Mouse (Mus musculus): ENCODE results near the gene Wdr76.
"Not testable (repeated sequence)": the region's sequence is repeated elsewhere in the genome, so short reads cannot be mapped to it uniquely, and the experiment has no call there.

Gene Wdr76

DNA sequence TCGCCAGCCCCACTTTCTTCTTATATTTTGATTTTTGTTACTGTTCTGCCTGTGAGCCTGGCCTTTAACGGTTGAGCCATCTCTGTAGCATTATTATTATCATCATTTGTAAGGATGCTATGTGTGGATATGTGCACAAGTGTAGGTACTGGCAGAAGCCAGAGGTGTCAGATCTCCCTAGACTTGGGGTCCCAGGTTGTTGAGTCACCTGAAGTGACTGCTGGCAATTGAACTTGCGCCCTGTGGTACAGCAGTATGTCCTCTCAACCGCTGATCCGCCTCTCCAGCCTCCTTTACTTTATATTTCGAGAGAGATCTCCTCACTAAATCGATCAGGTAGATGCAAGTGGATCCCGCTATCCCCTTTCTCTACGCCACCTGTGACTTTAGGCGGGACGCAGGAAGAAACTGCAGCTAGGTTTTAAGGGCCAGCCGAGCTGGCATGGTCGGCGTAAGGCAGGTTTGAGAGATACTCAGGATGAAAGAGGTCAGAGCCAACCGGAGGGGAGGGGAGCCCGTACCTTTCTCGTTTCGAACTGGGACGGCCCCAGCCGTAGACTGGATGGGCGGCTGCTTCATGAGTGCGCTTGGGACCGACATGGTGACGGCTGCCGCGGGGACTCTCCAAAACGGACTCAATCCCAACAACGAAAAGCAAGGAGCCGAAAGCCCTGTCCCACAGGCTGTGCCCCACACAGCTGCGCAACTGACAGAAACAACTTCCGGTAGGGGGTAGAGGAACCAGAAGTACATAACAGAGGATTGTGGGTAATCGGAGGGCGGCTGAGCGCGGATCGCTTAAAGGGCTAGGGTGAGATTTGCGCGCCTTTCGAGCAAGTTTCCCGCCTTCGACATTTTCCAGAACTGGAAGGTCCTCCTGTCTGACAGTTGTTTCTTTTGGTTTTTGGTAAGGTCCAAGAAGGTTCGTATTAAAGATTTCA, at the start of gene Wdr76, which contains the start of gene Mfap1a:
Gene Wdr76 (plus strand): TSS at position 782 of the 941 bp plus-strand sequence.
Gene Mfap1a (minus strand): TSS at position 724 of the 941 bp plus-strand sequence.
- DNase-seq = peak; percentile 70

- no peak for DNase-seq
Observed at GRCm38 (mm10) chr2:121460071-121460470, 46.5 kb upstream of the Wdr76 start.

DNA sequence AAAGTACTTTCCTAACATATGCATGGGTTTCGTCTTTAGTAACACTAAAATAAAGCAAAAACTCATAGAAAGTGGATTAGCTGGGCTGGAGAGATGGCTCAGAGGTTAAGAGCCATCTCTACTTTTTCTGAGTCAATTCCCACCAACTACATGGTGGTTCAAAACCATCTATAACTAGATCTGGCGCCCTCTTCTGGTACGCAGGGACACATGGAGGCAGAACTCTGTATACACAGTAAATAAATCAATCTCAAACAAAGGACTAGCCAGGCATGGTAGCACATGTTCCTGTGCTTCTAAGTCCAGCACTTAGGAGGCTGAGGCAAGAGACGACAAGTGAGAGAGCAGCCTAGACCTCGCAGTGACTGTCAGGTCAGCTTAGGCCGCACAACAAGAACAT, 37.5 kb upstream of the Wdr76 start:
- DNase-seq = not testable (repeated sequence)

GRCm38 (mm10) chr2:121472783-121473182, 33.7 kb upstream of the Wdr76 start:
- not testable (repeated sequence) for DNase-seq

GRCm38 (mm10) chr2:121473301-121474179, 33.0 kb upstream of the Wdr76 start, which contains the start of gene Mfap1b:
Gene Mfap1b, minus strand, starts transcription at chr2:121474067.
- DNase-seq = peak; percentile 71

DNA sequence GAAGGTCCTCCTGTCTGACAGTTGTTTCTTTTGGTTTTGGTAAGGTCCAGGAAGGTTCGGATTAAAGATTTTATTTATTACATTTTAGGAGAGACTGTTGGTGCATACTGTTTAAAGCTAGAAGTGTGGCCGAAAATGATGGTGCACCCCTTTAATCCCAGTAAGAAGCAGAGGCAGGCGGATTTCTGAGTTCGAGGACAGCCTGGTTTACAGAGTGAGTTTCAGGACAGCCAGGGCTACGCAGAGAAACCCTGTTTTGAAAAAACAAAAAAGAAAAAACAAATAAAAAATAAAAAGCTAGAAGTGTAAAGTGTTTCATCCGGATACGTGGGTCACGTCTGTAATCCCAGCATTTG, 32.4 kb upstream of the Wdr76 start:
- DNase-seq = no peak

GRCm38 (mm10) chr2:121475306-121475705, 31.2 kb upstream of the Wdr76 start:
- not testable (repeated sequence) for DNase-seq

- no peak for DNase-seq
Observed at GRCm38 (mm10) chr2:121477491-121478266, 28.8 kb upstream of the Wdr76 start.

DNA sequence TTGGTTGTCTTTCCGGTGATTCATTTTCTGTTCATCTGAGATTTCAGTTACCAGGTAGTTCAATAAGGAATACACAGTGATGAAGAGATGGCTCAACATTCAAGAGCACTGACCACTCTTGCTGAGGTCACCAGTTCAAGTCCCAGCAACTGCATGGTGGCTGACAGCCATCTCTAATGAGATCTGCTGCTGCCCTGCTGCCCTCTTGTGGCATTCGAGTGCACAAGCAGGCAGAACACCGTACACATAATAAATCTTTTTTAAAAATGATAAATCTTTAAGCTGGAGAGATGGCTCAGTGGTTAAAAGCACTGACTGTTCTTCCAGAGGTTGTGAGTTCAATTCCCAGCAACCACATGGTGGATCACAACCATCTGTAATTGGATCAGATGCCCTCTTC, 26.0 kb upstream of the Wdr76 start:
- no peak for DNase-seq

DNA sequence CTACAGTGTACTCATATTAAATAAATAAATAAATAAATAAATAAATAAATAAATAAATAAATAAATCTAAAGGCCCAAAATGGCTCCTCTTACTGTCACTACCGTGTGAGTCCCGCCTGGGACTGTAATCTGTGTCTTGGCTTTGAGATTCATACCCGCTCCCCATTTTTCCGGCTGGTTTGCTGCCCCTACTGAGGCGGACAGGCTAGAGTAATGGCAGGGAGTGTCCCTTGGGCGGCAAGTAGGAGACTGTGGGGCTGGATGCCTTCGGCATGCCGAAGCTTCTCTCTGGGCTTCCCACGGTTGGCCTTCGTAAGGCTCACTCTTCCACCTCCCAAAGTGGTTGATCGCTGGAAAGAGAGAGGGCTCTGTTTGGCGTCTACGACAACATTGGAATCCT, 25.6 kb upstream of the Wdr76 start:
- DNase-seq = not testable (repeated sequence)

- no peak for DNase-seq
Observed at GRCm38 (mm10) chr2:121483576-121483975, 22.9 kb upstream of the Wdr76 start.

DNA sequence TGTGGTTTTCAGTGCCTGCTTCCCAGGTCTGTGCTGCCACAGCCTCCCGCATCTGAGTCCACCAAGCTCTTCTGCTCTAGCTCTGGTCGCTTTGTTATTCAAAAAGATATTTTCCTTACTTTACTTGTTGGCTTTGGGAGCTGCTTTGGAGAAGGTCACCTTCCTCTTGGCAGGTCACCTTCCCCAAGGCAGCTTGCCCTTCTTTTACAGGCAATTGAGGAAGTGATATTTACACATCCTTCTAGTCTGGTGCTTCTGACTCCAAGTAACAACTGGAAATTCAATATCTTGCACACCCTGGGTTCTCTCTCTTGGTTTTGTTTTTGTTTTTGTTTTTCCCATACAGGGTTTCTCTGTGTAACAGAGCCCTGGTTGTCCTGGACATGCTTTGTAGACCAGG, 22.1 kb upstream of the Wdr76 start:
- not testable (repeated sequence) for DNase-seq

GRCm38 (mm10) chr2:121501550-121501949, 5.0 kb upstream of the Wdr76 start:
- DNase-seq = not testable (repeated sequence)

DNA sequence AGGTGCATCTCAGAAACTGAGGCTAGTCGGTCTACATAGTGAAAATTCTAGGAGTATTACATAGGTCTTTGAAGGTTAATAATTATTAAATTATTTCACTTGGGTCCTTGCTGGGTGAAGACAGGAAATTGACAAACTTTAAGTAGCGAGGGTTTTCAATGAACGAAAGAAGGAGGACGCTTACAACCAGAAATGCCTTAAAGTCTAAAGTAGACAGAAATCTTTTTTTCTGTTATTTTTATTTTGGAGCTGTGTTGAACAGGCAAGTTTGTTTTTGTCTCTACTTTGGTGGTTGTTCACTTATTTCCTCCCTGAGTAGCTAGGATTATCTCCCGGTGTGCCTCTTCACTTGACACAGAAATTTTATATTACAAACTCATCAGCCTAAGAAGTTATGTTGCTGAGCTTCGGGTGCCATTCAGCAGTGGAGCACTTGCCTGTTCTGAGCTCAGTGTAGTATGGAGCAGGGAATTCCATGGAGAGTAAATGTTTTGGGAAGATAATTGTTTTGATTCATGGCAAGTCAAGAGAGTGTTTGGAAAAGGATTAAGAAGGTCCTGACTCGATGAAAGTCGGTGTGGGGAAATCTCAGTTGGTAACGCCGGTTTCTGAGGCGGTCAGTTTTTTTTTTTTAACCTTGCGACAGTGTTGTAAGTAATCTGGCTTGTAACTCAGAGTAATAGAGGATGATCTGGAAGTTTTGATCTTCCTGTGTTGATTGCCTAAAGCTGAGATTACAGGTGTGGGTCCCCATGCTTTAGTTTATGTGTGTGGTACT, 839 bp downstream of the Wdr76 start:
- DNase-seq = no peak

DNA sequence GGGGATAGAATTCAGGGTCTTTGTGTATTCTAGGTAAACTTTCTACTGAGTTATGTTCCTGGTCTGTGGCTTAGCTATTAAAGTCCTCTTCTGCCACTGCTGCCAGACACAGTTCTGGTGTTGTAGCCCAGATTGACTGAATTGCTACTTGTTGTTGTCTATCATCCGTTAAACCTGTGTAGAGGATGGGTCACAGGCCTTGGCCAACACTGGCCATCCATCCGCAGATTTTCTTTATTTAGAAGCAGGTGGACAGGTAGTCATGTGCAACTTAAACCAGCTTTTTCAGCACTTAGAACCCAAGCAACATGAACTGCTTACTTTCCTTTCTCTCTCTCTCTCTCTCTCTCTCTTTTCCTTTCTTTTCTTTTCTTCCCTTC, 1.4 kb downstream of the Wdr76 start:
- no peak for DNase-seq

DNA sequence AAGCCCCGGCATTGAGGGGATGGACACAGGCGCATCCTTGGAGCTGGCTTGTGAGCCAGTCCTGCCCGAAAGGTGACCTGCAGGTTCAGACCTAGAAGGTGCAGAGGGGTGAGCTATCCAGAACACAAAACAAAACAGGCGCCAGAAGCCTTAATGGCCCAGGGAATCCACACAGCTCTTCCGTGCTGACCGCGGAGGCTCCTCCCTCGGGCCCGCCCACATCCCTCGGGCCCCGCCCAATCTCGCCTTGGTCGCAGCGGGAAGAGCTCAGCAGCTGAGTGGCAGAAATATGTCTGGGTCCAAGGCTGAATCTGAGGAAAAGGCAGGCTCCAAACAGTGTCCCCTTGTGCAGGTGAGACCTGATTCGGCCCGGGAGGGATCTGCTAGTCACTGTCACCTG, 3.1 kb downstream of the Wdr76 start:
- DNase-seq = peak; percentile 51

DNA sequence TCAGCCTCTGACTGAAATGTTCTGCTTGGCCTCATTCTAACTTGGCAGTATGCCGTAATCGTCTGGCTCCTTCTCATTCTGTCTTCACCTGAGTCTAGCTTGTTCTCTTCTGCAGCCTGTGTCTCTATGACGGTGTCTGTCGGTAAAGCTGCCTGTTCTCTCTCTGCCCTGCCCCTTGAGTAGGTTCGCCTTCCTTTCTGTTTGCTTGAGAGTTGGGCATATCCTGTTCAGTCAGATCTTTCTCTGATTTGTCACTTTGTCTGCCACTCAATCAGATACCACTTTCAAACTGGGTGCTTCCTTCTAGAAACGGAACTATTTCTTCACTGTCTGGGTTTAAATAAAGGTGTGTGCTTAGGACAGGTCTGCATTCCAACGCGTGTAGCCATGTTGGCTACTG, 4.9 kb downstream of the Wdr76 start:
- no peak for DNase-seq

DNA sequence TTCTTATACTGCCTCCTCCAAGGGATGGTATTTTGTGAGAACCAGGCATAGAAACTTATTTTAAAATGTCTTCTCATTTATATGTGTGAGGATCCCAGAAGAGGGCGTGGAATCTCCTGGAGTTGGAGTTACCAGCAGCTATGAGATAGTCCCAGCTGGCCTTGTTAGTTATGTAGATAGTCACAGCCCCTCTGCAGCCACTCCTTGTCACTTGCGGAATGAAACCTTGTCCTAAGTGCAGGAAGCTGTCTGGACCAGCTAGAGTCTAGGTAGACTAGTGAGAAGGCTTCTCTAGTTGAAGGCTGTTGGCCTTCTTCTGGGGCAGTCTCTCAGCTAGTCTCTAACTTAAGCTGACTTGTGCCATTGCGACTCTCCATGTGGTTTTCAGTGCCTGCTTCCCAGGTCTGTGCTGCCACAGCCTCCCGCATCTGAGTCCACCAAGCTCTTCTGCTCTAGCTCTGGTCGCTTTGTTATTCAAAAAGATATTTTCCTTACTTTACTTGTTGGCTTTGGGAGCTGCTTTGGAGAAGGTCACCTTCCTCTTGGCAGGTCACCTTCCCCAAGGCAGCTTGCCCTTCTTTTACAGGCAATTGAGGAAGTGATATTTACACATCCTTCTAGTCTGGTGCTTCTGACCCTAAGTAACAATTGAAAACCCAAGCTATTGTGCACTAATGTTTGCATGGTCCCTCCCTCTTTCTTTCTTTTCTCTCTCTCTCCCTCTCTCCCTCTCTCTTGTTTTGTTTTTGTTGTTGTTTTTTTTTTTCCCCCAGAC, 6.7 kb downstream of the Wdr76 start:
- not testable (repeated sequence) for DNase-seq

GRCm38 (mm10) chr2:121514211-121514610, 7.7 kb downstream of the Wdr76 start:
- DNase-seq = no peak

DNA sequence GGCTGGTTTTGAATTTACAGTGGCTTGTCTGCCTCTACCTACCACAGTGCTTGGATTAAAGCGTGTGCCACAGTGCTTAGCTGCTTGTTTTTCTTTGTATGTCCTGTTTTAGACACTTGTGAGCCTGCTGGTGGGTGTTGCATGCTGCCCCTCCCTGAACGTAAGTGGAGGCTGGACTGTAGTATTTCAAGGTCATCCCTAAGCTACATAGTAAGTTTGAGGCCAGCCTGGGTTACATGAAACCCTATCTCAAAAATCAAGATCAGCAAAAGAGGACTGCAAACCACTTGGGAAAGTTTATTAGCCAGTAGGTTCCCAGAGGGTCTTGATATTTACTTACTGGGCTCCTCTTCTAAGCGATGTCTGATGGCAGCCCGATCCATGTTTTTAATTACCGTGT, 11.6 kb downstream of the Wdr76 start:
- no peak for DNase-seq

GRCm38 (mm10) chr2:121518711-121519110, 12.2 kb downstream of the Wdr76 start:
- DNase-seq = not testable (repeated sequence)
